Mouse (Mus musculus): Measurements from ENCODE around the gene Tnxb.

- TF ChIP-seq POLR2A (IDR thresholded peaks at IDR 0.05; ENCODE audit: extremely low read depth, insufficient read depth, low read length) (no peak), CTCF (IDR thresholded peaks at IDR 0.05; ENCODE audit: low read depth, low read length) (no peak)
Measured at GRCm38 (mm10) chr17:34657271-34657670, 13.1 kb upstream of the Tnxb start.

Data from liver, adult 2 months (tissue).